Mouse (Mus musculus) embryo, embryonic 10 days (tissue): Measurements from ENCODE around the gene Rmdn2.
A peak's percentile ranks its signal among the peaks of the same experiment; 100 is the strongest.

Experiments used
- DNase-seq: peaks from one replicate; pipeline ENCODE4 v3.0.0-alpha.2; 2015; ENCODE audit warnings: low spot score

Gene Rmdn2

GRCm38 (mm10) chr17:79705671-79706455 is 94.2 kb downstream of the Rmdn2 start:
- DNase-seq = no peak

GRCm38 (mm10) chr17:79708168-79708567 is 96.5 kb downstream of the Rmdn2 start:
- DNase-seq = peak; percentile 24

GRCm38 (mm10) chr17:79709718-79710117 is 98.1 kb downstream of the Rmdn2 start:
- no peak for DNase-seq

- DNase-seq = peak; percentile 52
Observed at GRCm38 (mm10) chr17:79710246-79710842, 98.7 kb downstream of the Rmdn2 start.

- DNase-seq = no peak
Observed at GRCm38 (mm10) chr17:79711944-79712343, 100.3 kb downstream of the Rmdn2 start.

- peak; percentile 46 for DNase-seq
Observed at GRCm38 (mm10) chr17:79712536-79712935, 100.9 kb downstream of the Rmdn2 start.

GRCm38 (mm10) chr17:79713276-79713642 is 101.6 kb downstream of the Rmdn2 start:
- DNase-seq = peak; percentile 65

GRCm38 (mm10) chr17:79713643-79714367 is 102.1 kb downstream of the Rmdn2 start:
- peak; percentile 64 for DNase-seq

GRCm38 (mm10) chr17:79714368-79714895 is 102.8 kb downstream of the Rmdn2 start:
- peak; percentile 33 for DNase-seq

- DNase-seq = peak; percentile 58
Observed at GRCm38 (mm10) chr17:79714931-79715637, 103.4 kb downstream of the Rmdn2 start, which contains the start of gene Cyp1b1. Gene Cyp1b1 (minus strand): TSS chr17:79715061.

GRCm38 (mm10) chr17:79715649-79716143 is 104.0 kb downstream of the Rmdn2 start:
- peak; percentile 98 for DNase-seq

- DNase-seq = no peak
Observed at GRCm38 (mm10) chr17:79720681-79721080, 109.0 kb downstream of the Rmdn2 start.

- DNase-seq = no peak
Observed at GRCm38 (mm10) chr17:79726613-79727012, 115.0 kb downstream of the Rmdn2 start.

- no peak for DNase-seq
Observed at GRCm38 (mm10) chr17:79728053-79728584, 116.5 kb downstream of the Rmdn2 start.

GRCm38 (mm10) chr17:79728585-79729503 is 117.2 kb downstream of the Rmdn2 start:
- DNase-seq = peak; percentile 60

- no peak for DNase-seq
Observed at GRCm38 (mm10) chr17:79730988-79731387, 119.3 kb downstream of the Rmdn2 start.

- no peak for DNase-seq
Observed at GRCm38 (mm10) chr17:79733039-79733438, 121.4 kb downstream of the Rmdn2 start.

GRCm38 (mm10) chr17:79737598-79737997 is 125.9 kb downstream of the Rmdn2 start:
- DNase-seq = no peak

- peak; percentile 52 for DNase-seq
Observed at GRCm38 (mm10) chr17:79738847-79739498, 127.3 kb downstream of the Rmdn2 start.

GRCm38 (mm10) chr17:79742635-79743034 is 131.0 kb downstream of the Rmdn2 start:
- peak; percentile 40 for DNase-seq
